Mouse (Mus musculus) hindbrain, postnatal 0 days (tissue): ENCODE data around the gene Ppp1r16b. TPM values are rescaled to one million over a fixed set of nuclear protein-coding genes. Genes with fewer than 3 reads are reported as not detected.

Source experiments
- ATAC-seq: fragments of 200-750 bp; cut with Nextera tagmentation; 2 replicates; pipeline ENCODE4 v1.8.0; 2017; ENCODE audit warnings: mild to moderate bottlenecking, moderate TSS enrichment, moderate library complexity
- DNase-seq: peaks from one replicate; pipeline ENCODE4 v3.0.0-alpha.2; 2015; ENCODE audit warnings: low spot score
- H3K27ac ChIP-seq: fragments of 300-500 bp; sonication (generic); 2 replicates; pipeline ENCODE4 v1.5.1; 2014; ENCODE audit warnings: mild to moderate bottlenecking
- H3K27me3 ChIP-seq: fragments of 300-500 bp; sonication (generic); 2 replicates; pipeline ENCODE4 v1.6.1; 2014; ENCODE audit warnings: low read length, mixed read lengths; ENCODE audit not compliant: insufficient read depth
- H3K36me3 ChIP-seq: fragments of 300-500 bp; sonication (generic); 2 replicates; pipeline ENCODE4 v1.6.1; 2014; ENCODE audit warnings: low read length, mixed read lengths; ENCODE audit not compliant: insufficient read depth
- H3K4me1 ChIP-seq: fragments of 300-500 bp; sonication (generic); 2 replicates; pipeline ENCODE4 v1.6.1; 2014; ENCODE audit warnings: antibody characterized with exemption, low read length, mixed read lengths; ENCODE audit not compliant: insufficient read depth
- H3K4me2 ChIP-seq: fragments of 300-500 bp; sonication (generic); 2 replicates; pipeline ENCODE4 v1.6.1; 2014; ENCODE audit warnings: low read depth, mild to moderate bottlenecking, low read length, moderate library complexity, mixed read lengths
- H3K4me3 ChIP-seq: fragments of 300-500 bp; sonication (generic); 2 replicates; pipeline ENCODE4 v1.5.1; 2014; ENCODE audit warnings: low read length
- H3K9ac ChIP-seq: fragments of 300-500 bp; sonication (generic); replicated peaks from 2 replicates; pipeline ENCODE4 v1.6.1; 2014; ENCODE audit warnings: mild to moderate bottlenecking, low read length, moderate library complexity, mixed read lengths
- H3K9me3 ChIP-seq: fragments of 300-500 bp; sonication (generic); 2 replicates; pipeline ENCODE4 v1.6.1; 2016; ENCODE audit warnings: low read length, mixed read lengths
- CTCF ChIP-seq: IDR thresholded peaks from 2 replicates; pipeline ENCODE4 v1.5.1; 2016; ENCODE audit warnings: antibody characterized with exemption, control low read depth, low read depth
- WGBS: fragments of 180-500 bp; shearing (Covaris S2); extraction: QIAGEN DNeasy Blood & Tissue Kit; methylation state at CpG from one replicate; pipeline ENCODE4 v1.1.7; 2014; 5-methylcytosine and 5-hydroxymethylcytosine counted together
- polyA plus RNA-seq: library from polyadenylated mRNA; unstranded; fragments of >200 nt; fragmentation: Nextera tagmentation; extraction: Ambion mirVana; gene quantifications from 2 replicates; pipeline ENCODE4 v1.2.1, GENCODE M21; 2015
- total RNA-seq: library from RNA; depleted of rRNA; stranded (reverse); fragments of >200 nt; gene quantifications from 2 replicates; pipeline ENCODE4 v1.2.3, GENCODE M21; 2014

Ppp1r16b gene
- total and polyA plus RNA-seq, 2 experiments from 2014 or later, result 30.3 to 32.4 TPM

GRCm38 (mm10) chr2:158777490-158777889 is 112.3 kb downstream of the Ppp1r16b start:
- Histone ChIP-seq H3K4me3 (no peak overlapping the region), H3K36me3 (no peaks in the 10 kb centered on the region), H3K27me3 (no peaks in the 10 kb centered on the region), H3K9ac (no peak overlapping the region), H3K4me1 (no peaks in the 10 kb centered on the region), H3K9me3 (no peaks in the 10 kb centered on the region), H3K4me2 (no peak overlapping the region), H3K27ac (no peak overlapping the region)
- no peak for DNase-seq
- WGBS, result 56% methylated on average over 6 of the region's 6 CpGs
- no peak for ATAC-seq
- TF ChIP-seq CTCF, result no peak

- Histone ChIP-seq H3K36me3 (no peaks in the 10 kb centered on the region), H3K4me1 (no peaks in the 10 kb centered on the region), H3K4me3 (no peak overlapping the region), H3K27ac (no peak overlapping the region), H3K9ac (no peak overlapping the region), H3K27me3 (no peaks in the 10 kb centered on the region), H3K9me3 (no peaks in the 10 kb centered on the region), H3K4me2 (no peak overlapping the region)
- no peak for DNase-seq
- 73% methylated on average over 7 of the region's 7 CpGs for WGBS
- ATAC-seq, result no peak
- no peak for TF ChIP-seq CTCF
Observed at GRCm38 (mm10) chr2:158778349-158778748, 113.2 kb downstream of the Ppp1r16b start.

- H3K4me1 ChIP-seq, result no peaks in the 10 kb centered on the region
- no peak for DNase-seq
Observed at GRCm38 (mm10) chr2:158781126-158781525, 115.9 kb downstream of the Ppp1r16b start.

GRCm38 (mm10) chr2:158786927-158787795 is 122.0 kb downstream of the Ppp1r16b start:
- no peak overlapping the region for H3K4me2 ChIP-seq
- no peaks in the 10 kb centered on the region for H3K9me3 ChIP-seq
- no peak overlapping the region for H3K9ac ChIP-seq
- H3K4me1 ChIP-seq, result no peaks in the 10 kb centered on the region
- DNase-seq (no peak), ATAC-seq (no peak)
- TF ChIP-seq CTCF, result no peak
- H3K4me3 ChIP-seq, result no peak overlapping the region
- no peaks in the 10 kb centered on the region for H3K27me3 ChIP-seq
- 69% methylated on average over 14 of the region's 14 CpGs for WGBS
- no peaks in the 10 kb centered on the region for H3K36me3 ChIP-seq
- no peak overlapping the region for H3K27ac ChIP-seq

More at GRCm38 (mm10) chr2:158781126-158781525, 115.9 kb downstream of the Ppp1r16b start:
- H3K9ac ChIP-seq, result no peak overlapping the region
- no peaks in the 10 kb centered on the region for H3K9me3 ChIP-seq
- no peak for TF ChIP-seq CTCF
- H3K27me3 ChIP-seq, result no peaks in the 10 kb centered on the region
- WGBS, result 83% methylated on average over 7 of the region's 7 CpGs
- no peaks in the 10 kb centered on the region for H3K36me3 ChIP-seq
- H3K4me2 ChIP-seq, result no peak overlapping the region
- ATAC-seq, result no peak
- no peak overlapping the region for H3K27ac ChIP-seq
- H3K4me3 ChIP-seq, result no peak overlapping the region

GRCm38 (mm10) chr2:158794494-158795004 is 129.4 kb downstream of the Ppp1r16b start, which contains the start of gene Dhx35:
Gene Dhx35 (plus strand): TSS chr2:158794807.
- Histone ChIP-seq H3K27ac (peak within 1 kb of the TSS; percentile 88), H3K4me3 (peak within 1 kb of the TSS; percentile 80), H3K36me3 (no peaks in the 10 kb centered on the region), H3K4me2 (peak within 1 kb of the TSS; percentile 93), H3K9me3 (no peaks in the 10 kb centered on the region), H3K27me3 (no peaks in the 10 kb centered on the region), H3K9ac (peak within 1 kb of the TSS; percentile 72), H3K4me1 (peaks cover 7% of the 10 kb centered on the region)
- WGBS, result 1% methylated on average over 31 of the region's 33 CpGs
- DNase-seq, result peak; percentile 97
- no peak for TF ChIP-seq CTCF
- peak; percentile 99 for ATAC-seq

- no peaks in the 10 kb centered on the region for H3K27me3 ChIP-seq
- no peak for TF ChIP-seq CTCF
- H3K36me3 ChIP-seq, result no peaks in the 10 kb centered on the region
- no peak for DNase-seq
- peak overlapping the region; percentile 80 for H3K4me3 ChIP-seq
- WGBS, result 7% methylated on average over 15 of the region's 15 CpGs
- no peaks in the 10 kb centered on the region for H3K9me3 ChIP-seq
- H3K27ac ChIP-seq, result peak overlapping the region; percentile 88
- H3K4me2 ChIP-seq, result peak overlapping the region; percentile 93
- peaks cover 7% of the 10 kb centered on the region for H3K4me1 ChIP-seq
- no peak for ATAC-seq
- peak overlapping the region; percentile 72 for H3K9ac ChIP-seq
Observed at GRCm38 (mm10) chr2:158795043-158795442, 129.8 kb downstream of the Ppp1r16b start.

GRCm38 (mm10) chr2:158795875-158796274 is 130.7 kb downstream of the Ppp1r16b start:
- no peaks in the 10 kb centered on the region for H3K27me3 ChIP-seq
- no peak overlapping the region for H3K4me3 ChIP-seq
- H3K4me1 ChIP-seq, result peaks cover 7% of the 10 kb centered on the region
- TF ChIP-seq CTCF, result no peak
- H3K9ac ChIP-seq, result no peak overlapping the region
- DNase-seq, result no peak
- no peak overlapping the region for H3K27ac ChIP-seq
- H3K36me3 ChIP-seq, result no peaks in the 10 kb centered on the region
- H3K9me3 ChIP-seq, result no peaks in the 10 kb centered on the region
- 77% methylated on average over 2 of the region's 2 CpGs for WGBS
- no peak overlapping the region for H3K4me2 ChIP-seq
- ATAC-seq, result no peak
